Mouse (Mus musculus): ENCODE measurements around the gene Cd55.
"Not testable (repeated sequence)": the region's sequence is repeated elsewhere in the genome, so short reads cannot be mapped to it uniquely, and the experiment has no call there.

Gene Cd55

DNA sequence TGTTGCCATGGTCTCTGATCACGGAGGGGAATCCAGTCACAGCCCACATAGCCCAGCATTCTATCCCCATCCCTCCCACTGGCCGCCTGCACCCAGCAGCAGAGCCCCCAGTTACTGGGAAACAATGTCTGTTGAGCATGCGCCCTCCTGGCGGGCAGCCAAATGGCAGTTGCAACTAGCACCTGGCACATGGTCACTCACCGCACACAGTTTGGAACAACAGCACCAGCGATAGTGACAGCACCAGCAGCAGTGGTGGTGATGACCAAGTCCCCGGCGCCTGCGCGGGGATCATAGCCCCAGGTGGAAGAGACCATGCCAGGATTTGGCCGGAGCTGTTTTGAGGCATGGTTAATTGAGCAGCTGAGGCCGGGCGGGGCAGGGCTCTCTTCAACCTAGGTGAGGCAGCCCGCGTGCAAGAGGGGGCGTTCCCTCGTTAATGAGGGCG is 39.9 kb downstream of the Cd55 start, which contains the start of gene Cd55b:
Gene Cd55b (minus strand): TSS at position 346 of the 448 bp plus-strand sequence.
- no peak for DNase-seq (ENCODE audit: low read depth)

DNA sequence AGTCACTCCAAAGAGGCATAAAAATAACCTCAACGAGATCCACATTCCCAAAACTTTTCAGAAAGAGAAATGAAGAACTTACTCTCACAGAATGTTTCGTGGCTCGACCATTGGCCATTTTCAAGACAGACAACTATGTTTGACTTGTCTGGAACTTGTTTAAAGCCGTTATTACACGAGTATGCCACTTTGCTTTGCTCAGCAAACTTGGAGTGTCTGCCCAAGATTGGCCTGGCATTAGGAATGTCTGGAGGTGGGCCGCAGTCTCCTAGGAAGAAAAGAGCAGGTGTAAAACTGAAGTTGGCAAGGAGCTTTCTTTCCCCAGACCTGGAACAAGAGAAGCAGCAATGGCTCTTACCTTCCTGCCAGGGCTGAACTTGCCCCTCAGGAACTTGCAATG is 40.5 kb downstream of the Cd55 start:
- DNase-seq (ENCODE audit: low read depth), result not testable (repeated sequence)

DNA sequence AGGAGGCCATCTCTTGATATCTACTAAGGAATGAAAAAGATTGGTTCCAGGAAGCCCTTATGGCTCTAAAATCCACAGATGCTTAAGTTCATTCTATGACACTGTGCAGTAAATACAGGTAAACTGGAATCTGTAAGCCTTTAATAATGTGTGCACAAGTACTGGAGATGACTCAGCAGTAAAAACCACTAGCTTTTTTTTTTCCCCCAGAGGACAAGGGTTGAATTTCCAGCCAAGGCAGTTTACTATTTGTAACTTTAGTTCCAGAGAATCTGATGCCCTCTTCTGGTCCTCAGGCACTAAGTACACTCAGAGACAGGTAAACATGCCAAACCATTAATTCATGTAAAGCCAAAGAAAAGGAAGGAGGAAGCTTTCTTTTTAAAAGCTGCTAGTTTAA is 65.4 kb downstream of the Cd55 start:
- peak; percentile 12 for DNase-seq (ENCODE audit: low read depth)

Measured in NIH3T3 (cell line).